Mouse (Mus musculus) liver, postnatal 0 days (tissue): ENCODE results near the gene Als2cl. TPM values are rescaled to one million over a fixed set of nuclear protein-coding genes. Genes with fewer than 3 reads are reported as not detected.

Experiments
- ATAC-seq: fragments of 200-750 bp; cut with Nextera tagmentation; 2 replicates; pipeline ENCODE4 v1.8.0; 2017; ENCODE audit warnings: mild to moderate bottlenecking, moderate library complexity
- DNase-seq: peaks from one replicate; pipeline ENCODE4 v3.0.0-alpha.2; 2016
- H3K27ac ChIP-seq: fragments of 300-500 bp; sonication (generic); 2 replicates; pipeline ENCODE4 v1.5.1; 2014; ENCODE audit warnings: antibody characterized with exemption, moderate library complexity, mild to moderate bottlenecking, low read depth
- H3K27me3 ChIP-seq: fragments of 300-500 bp; sonication (generic); 2 replicates; pipeline ENCODE4 v1.6.1; 2014; ENCODE audit warnings: low read length, control low read depth, mixed read lengths; ENCODE audit not compliant: insufficient read depth
- H3K36me3 ChIP-seq: fragments of 300-500 bp; sonication (generic); replicated peaks from 2 replicates; pipeline ENCODE4 v1.6.1; 2014; ENCODE audit warnings: mild to moderate bottlenecking, control low read depth, low read length, moderate library complexity, mixed read lengths; ENCODE audit not compliant: insufficient read depth
- H3K4me1 ChIP-seq: fragments of 300-500 bp; sonication (generic); 2 replicates; pipeline ENCODE4 v1.6.1; 2014; ENCODE audit warnings: antibody characterized with exemption, mild to moderate bottlenecking, control low read depth; ENCODE audit not compliant: insufficient read depth
- H3K4me2 ChIP-seq: fragments of 300-500 bp; sonication (generic); 2 replicates; pipeline ENCODE4 v1.6.1; 2014; ENCODE audit warnings: low read depth, mild to moderate bottlenecking, low read length, moderate library complexity, mixed read lengths
- H3K4me3 ChIP-seq: fragments of 300-500 bp; sonication (generic); 2 replicates; pipeline ENCODE4 v1.5.1; 2014; ENCODE audit warnings: low read depth, low read length
- H3K9ac ChIP-seq: fragments of 300-500 bp; sonication (generic); replicated peaks from 2 replicates; pipeline ENCODE4 v1.6.1; 2014; ENCODE audit warnings: mild to moderate bottlenecking, moderate library complexity
- H3K9me3 ChIP-seq: fragments of 300-500 bp; sonication (generic); 2 replicates; pipeline ENCODE4 v1.6.1; 2016; ENCODE audit warnings: mild to moderate bottlenecking, control low read depth, low read length, mixed read lengths
- CTCF ChIP-seq: sonication (generic); IDR thresholded peaks from 2 replicates; pipeline ENCODE4 v1.5.1; 2016; ENCODE audit warnings: antibody characterized with exemption, low read depth
- EP300 ChIP-seq: IDR thresholded peaks from 2 replicates; pipeline ENCODE4 v1.6.1; 2016; ENCODE audit warnings: antibody characterized with exemption, low read depth, mild to moderate bottlenecking
- WGBS: fragments of 180-500 bp; shearing (Covaris S2); extraction: QIAGEN DNeasy Blood & Tissue Kit; methylation state at CpG from one replicate; pipeline ENCODE4 v1.1.7; 2014; ENCODE audit not compliant: insufficient replicate concordance; 5-methylcytosine and 5-hydroxymethylcytosine counted together
- microRNA-seq: library from miRNA; unstranded; fragments of <30 nt; microRNA quantifications from one replicate; pipeline ENCODE4, GENCODE M21; 2016
- polyA plus RNA-seq: library from polyadenylated mRNA; unstranded; fragments of >200 nt; fragmentation: Nextera tagmentation; extraction: Ambion mirVana; gene quantifications from 2 replicates; pipeline ENCODE4 v1.2.1, GENCODE M21; 2015

Als2cl gene
- polyA plus RNA-seq, 1 experiment from 2014 or later, result 2.2 TPM

DNA sequence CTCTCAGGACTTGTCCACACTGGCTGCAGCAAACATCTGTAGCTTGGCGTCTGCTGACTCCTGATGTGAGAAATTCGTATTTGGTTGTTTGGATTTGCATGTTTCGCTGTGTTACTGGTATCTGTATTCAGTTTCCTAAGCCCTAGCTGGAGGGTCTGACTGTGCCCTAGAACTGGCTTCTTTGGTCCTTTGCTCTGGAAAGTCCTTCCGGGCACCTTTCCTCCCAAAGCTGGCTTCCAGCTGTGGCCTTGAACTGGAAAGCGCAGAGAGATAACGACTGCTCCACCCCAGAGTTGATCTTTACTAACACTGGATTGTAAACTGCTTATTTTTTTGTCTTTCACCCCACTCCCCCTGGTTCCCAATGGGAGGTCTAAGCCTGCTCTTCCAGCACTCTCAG lies 68.2 kb downstream of the Als2cl start:
- Histone ChIP-seq H3K4me3 (no peak overlapping the region), H3K4me2 (no peak overlapping the region), H3K9me3 (no peaks in the 10 kb centered on the region), H3K9ac (no peak overlapping the region), H3K27ac (no peak overlapping the region), H3K4me1 (no peaks in the 10 kb centered on the region), H3K36me3 (no peaks in the 10 kb centered on the region), H3K27me3 (peaks cover 23% of the 10 kb centered on the region)
- TF ChIP-seq EP300 (no peak), CTCF (no peak)
- WGBS, result 68% methylated on average over 6 of the region's 6 CpGs
- ATAC-seq (no peak), DNase-seq (no peak)

DNA sequence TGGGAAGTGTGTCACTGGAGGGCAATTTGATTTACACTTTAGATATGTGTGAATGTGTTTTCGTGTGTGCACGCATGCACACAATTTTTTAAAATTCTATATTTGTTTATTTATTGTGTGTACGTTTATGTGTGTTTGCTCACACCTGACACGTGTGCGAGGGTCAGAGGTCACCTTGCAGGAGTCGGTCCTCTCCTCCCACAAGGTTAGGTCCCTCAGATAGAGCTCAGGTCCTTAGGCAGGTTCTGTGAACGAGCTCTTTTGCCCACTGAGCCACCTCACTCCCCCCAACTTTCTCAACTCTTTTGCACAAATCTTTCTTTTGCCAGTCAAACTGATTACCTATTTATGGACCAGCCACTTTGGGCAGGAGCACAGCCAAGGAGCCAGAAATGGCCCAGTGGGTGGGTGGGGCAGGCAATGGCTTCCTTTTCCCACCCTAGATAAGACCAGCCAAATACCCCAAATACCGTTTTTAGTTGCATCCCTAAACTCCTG lies 69.2 kb downstream of the Als2cl start:
- peaks cover 23% of the 10 kb centered on the region for H3K27me3 ChIP-seq
- no peaks in the 10 kb centered on the region for H3K36me3 ChIP-seq
- no peak overlapping the region for H3K27ac ChIP-seq
- H3K4me1 ChIP-seq, result no peaks in the 10 kb centered on the region; the same call in 1 of the 2 replicates
- ATAC-seq, result no peak
- H3K4me2 ChIP-seq, result no peak overlapping the region
- no peak for DNase-seq
- H3K9me3 ChIP-seq, result no peaks in the 10 kb centered on the region
- no peak overlapping the region for H3K9ac ChIP-seq
- WGBS, result 50% methylated on average over 8 of the region's 8 CpGs
- H3K4me3 ChIP-seq, result no peak overlapping the region
- TF ChIP-seq CTCF, result no peak
- TF ChIP-seq EP300, result no peak

DNA sequence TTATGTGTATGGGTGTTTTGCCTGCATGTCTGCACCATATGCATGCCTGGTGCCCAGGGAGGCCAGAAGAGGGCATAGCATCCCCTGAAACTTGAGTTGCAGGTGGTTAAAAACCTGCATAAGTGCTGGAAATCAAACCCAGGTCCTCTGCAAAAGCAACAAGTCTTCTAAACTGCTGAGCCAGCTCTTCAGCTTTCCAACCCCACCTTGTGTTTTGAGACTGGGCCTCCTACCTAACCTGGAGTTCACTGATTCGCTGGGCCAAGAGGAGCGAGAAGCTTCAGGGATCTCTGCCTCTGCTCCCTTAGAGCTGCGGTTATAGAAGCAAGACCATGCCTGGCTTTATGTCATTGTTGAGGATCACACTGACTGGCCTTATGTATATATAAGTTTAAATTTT lies 70.4 kb downstream of the Als2cl start:
- Histone ChIP-seq H3K4me1 (no peaks in the 10 kb centered on the region; the same call in 1 of the 2 replicates), H3K27me3 (peaks cover 18% of the 10 kb centered on the region), H3K9me3 (no peaks in the 10 kb centered on the region), H3K36me3 (no peaks in the 10 kb centered on the region), H3K4me2 (no peak overlapping the region), H3K27ac (no peak overlapping the region), H3K4me3 (no peak overlapping the region), H3K9ac (no peak overlapping the region)
- ATAC-seq (no peak), DNase-seq (no peak)
- WGBS, result 86% methylated on average over 3 of the region's 3 CpGs
- TF ChIP-seq EP300 (no peak), CTCF (no peak)

Small RNA genes within 50 kb of the gene (microRNA-seq; reads per million reads assigned to microRNA genes)
- gene Gm24269, result not detected

Other genes with a start within 250 kb of the Als2cl start
- gene Nbeal2, start 225.7 kb upstream of the Als2cl start, polyA plus RNA-seq, result 1.5 and 2.0 TPM in 2 replicates
- 69.3 and 71.1 TPM in 2 replicates for gene Ccdc12, start 223.4 kb upstream of the Als2cl start, polyA plus RNA-seq
- 0.52 and 2.0 TPM in 2 replicates for gene Myl3, start 138.0 kb upstream of the Als2cl start, polyA plus RNA-seq
- 5.2 and 5.3 TPM in 2 replicates for gene Pth1r, start 132.7 kb upstream of the Als2cl start, polyA plus RNA-seq
- not detected in 2 replicates for gene Prss42, start 81.7 kb upstream of the Als2cl start, polyA plus RNA-seq
- gene Prss44, start 65.9 kb upstream of the Als2cl start, polyA plus RNA-seq, result not detected in 2 replicates
- not detected in 2 replicates for gene Prss43, start 53.2 kb upstream of the Als2cl start, polyA plus RNA-seq
- not detected in 2 replicates for gene Prss45, start 45.3 kb upstream of the Als2cl start, polyA plus RNA-seq
- not detected in 2 replicates for gene Prss46, start 35.4 kb upstream of the Als2cl start, polyA plus RNA-seq
- 9.2 and 10.3 TPM in 2 replicates for gene Prss50, start 21.9 kb upstream of the Als2cl start, polyA plus RNA-seq
- 5.4 and 6.0 TPM in 2 replicates for gene Tmie, start 243 bp downstream of the Als2cl start, polyA plus RNA-seq
- not detected in 2 replicates for gene Fam240a, start 37.0 kb downstream of the Als2cl start, polyA plus RNA-seq
- gene Tdgf1, start 66.3 kb downstream of the Als2cl start, polyA plus RNA-seq, result not detected in 2 replicates
- gene Lrrc2, start 71.7 kb downstream of the Als2cl start, polyA plus RNA-seq, result 0.13 and 0.38 TPM in 2 replicates
- 11.6 and 14.6 TPM in 2 replicates for gene Rtp3, start 110.7 kb downstream of the Als2cl start, polyA plus RNA-seq
- 235 and 247 TPM in 2 replicates for gene Ltf, start 139.4 kb downstream of the Als2cl start, polyA plus RNA-seq
- 7.4 and 8.4 TPM in 2 replicates for gene Ccrl2, start 177.6 kb downstream of the Als2cl start, polyA plus RNA-seq
- gene Lrrfip2, start 237.7 kb downstream of the Als2cl start, polyA plus RNA-seq, result 18.4 and 18.5 TPM in 2 replicates